In the genomic region with DNA sequence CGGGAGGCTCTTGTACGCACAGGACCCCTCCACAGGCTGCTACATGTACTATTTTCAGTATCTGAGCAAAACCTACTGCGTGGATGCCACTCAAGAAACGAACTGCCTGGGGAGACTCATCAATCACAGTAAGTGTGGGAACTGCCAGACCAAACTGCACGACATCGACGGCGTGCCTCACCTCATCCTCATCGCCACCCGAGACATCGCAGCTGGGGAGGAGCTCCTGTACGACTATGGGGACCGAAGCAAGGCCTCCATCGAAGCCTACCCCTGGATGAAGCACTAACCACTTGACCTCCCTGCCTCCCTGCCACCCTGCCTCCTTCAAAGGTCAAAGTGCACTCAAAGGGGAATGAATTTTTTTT, we compare ENCODE assay signal across 9 mouse cellular contexts. TPM values are rescaled to one million over a fixed set of nuclear protein-coding genes. Genes with fewer than 3 reads are reported as not detected.
A peak's percentile ranks its signal among the peaks of the same experiment; 100 is the strongest.
DNase-seq lines count a peak whose midpoint lies in the region; ATAC-seq and TF ChIP-seq lines count a peak whose summit lies in the region.
"Not testable (repeated sequence)": the region's sequence is repeated elsewhere in the genome, so short reads cannot be mapped to it uniquely, and the experiment has no call there.
"Had no signal": no experiment of that assay in that cellular context is flagged by ENCODE, and none has a peak within 500 bp of the region (broad histone marks: within the 10 kb centered on the region; RNA-seq: fewer than 3 reads in every experiment).

No protein-coding gene starts in this region.

- not testable (repeated sequence) for H3K27me3 ChIP-seq in cerebellum, adult 2 months (ENCODE audit: control insufficient read depth, insufficient read depth, low read length); heart, embryonic 15.5 days; intestine, embryonic 15.5 days (replicated peaks); lung, postnatal 0 days (replicated peaks; ENCODE audit: insufficient read depth, low read length); neural tube, embryonic 13.5 days
- peaks cover 13% of the 10 kb centered on the region; the same call in 1 of the 2 replicates for H3K27me3 ChIP-seq in forebrain, embryonic 12.5 days
- peaks cover 14% of the 10 kb centered on the region for H3K27me3 ChIP-seq in limb, embryonic 13.5 days

- not testable (repeated sequence) for H3K27ac ChIP-seq in cerebellum, adult 2 months (ENCODE audit: insufficient read depth, low read length); forebrain, embryonic 12.5 days; intestine, embryonic 15.5 days; limb, embryonic 13.5 days; lung, postnatal 0 days (ENCODE audit: low read length); neural tube, embryonic 13.5 days (replicated peaks)
- H3K27ac ChIP-seq in heart, embryonic 15.5 days = peak overlapping the region; percentile 90

- H3K4me3 ChIP-seq in cerebellum, adult 2 months (replicated peaks; ENCODE audit: insufficient read depth, low read depth, low read length) = peak overlapping the region; percentile 49
- H3K4me3 ChIP-seq in forebrain, embryonic 12.5 days (replicated peaks) = peak overlapping the region; percentile 38
- peak overlapping the region; percentile 44 for H3K4me3 ChIP-seq in heart, embryonic 15.5 days
- H3K4me3 ChIP-seq in intestine, embryonic 15.5 days (replicated peaks) = peak overlapping the region; percentile 40
- H3K4me3 ChIP-seq in limb, embryonic 13.5 days = peak overlapping the region; percentile 45
- not testable (repeated sequence) for H3K4me3 ChIP-seq in lung, postnatal 0 days (ENCODE audit: low read depth, low read length)
- H3K4me3 ChIP-seq in neural tube, embryonic 13.5 days = peak overlapping the region; percentile 41

- not testable (repeated sequence) for H3K4me1 ChIP-seq in cerebellum, adult 2 months (ENCODE audit: control insufficient read depth, insufficient read depth, low read length); forebrain, embryonic 12.5 days; lung, postnatal 0 days (ENCODE audit: insufficient read depth, low read depth, low read length)
- peaks cover 14% of the 10 kb centered on the region for H3K4me1 ChIP-seq in heart, embryonic 15.5 days (replicated peaks)
- H3K4me1 ChIP-seq in intestine, embryonic 15.5 days (replicated peaks) = 0 out of 2 replicates have a peak, but pooled peaks cover 10% of the 10 kb centered on the region
- H3K4me1 ChIP-seq in limb, embryonic 13.5 days = 0 out of 2 replicates have a peak, but pooled peaks cover 11% of the 10 kb centered on the region
- peaks cover 14% of the 10 kb centered on the region for H3K4me1 ChIP-seq in neural tube, embryonic 13.5 days (replicated peaks)

- DNase-seq in cerebellum, adult 2 months; lung, postnatal 0 days (ENCODE audit: low spot score): not testable (repeated sequence)
- peak; percentile 26 for DNase-seq in thymus, postnatal 4 days

- not testable (repeated sequence) for H3K36me3 ChIP-seq in forebrain, embryonic 12.5 days (replicated peaks); heart, embryonic 15.5 days; intestine, embryonic 15.5 days; limb, embryonic 13.5 days; lung, postnatal 0 days (ENCODE audit: insufficient read depth, low read length); neural tube, embryonic 13.5 days

- not testable (repeated sequence) for TF ChIP-seq CTCF in cerebellum, adult 2 months (IDR thresholded peaks at IDR 0.05; ENCODE audit: borderline replicate concordance, insufficient read depth, low read depth, low read length); lung, postnatal 0 days (IDR thresholded peaks at IDR 0.05)

- peak overlapping the region; percentile 63 for H3K4me2 ChIP-seq in forebrain, embryonic 12.5 days
- H3K4me2 ChIP-seq in heart, embryonic 15.5 days = peak overlapping the region; percentile 76
- H3K4me2 ChIP-seq in intestine, embryonic 15.5 days (replicated peaks) = peak overlapping the region; percentile 83
- H3K4me2 ChIP-seq in limb, embryonic 13.5 days (replicated peaks) = peak overlapping the region; percentile 74
- peak overlapping the region; percentile 74 for H3K4me2 ChIP-seq in lung, postnatal 0 days (replicated peaks; ENCODE audit: low read depth, low read length)
- peak overlapping the region; percentile 70 for H3K4me2 ChIP-seq in neural tube, embryonic 13.5 days

- peak overlapping the region; percentile 42; the same call in 1 of the 2 replicates for H3K9ac ChIP-seq in forebrain, embryonic 12.5 days
- peak overlapping the region; percentile 52 for H3K9ac ChIP-seq in heart, embryonic 15.5 days
- peak overlapping the region; percentile 50 for H3K9ac ChIP-seq in intestine, embryonic 15.5 days
- H3K9ac ChIP-seq in limb, embryonic 13.5 days = peak overlapping the region; percentile 55
- not testable (repeated sequence) for H3K9ac ChIP-seq in lung, postnatal 0 days (replicated peaks; ENCODE audit: low read depth)
- peak overlapping the region; percentile 62 for H3K9ac ChIP-seq in neural tube, embryonic 13.5 days

- H3K9me3 ChIP-seq in forebrain, embryonic 12.5 days; heart, embryonic 15.5 days (replicated peaks); intestine, embryonic 15.5 days; limb, embryonic 13.5 days; lung, postnatal 0 days (ENCODE audit: low read length); neural tube, embryonic 13.5 days: not testable (repeated sequence)

- not testable (repeated sequence) for TF ChIP-seq EP300 in lung, postnatal 0 days (IDR thresholded peaks at IDR 0.05)

- TF ChIP-seq POLR2A in cerebellum, adult 2 months (IDR thresholded peaks at IDR 0.05; ENCODE audit: borderline replicate concordance, insufficient read depth, low read length) = not testable (repeated sequence)

- ATAC-seq in forebrain, embryonic 12.5 days (ENCODE audit: low FRiP score); heart, embryonic 15.5 days (replicated peaks; ENCODE audit: insufficient number of reproducible peaks, insufficient read depth, low FRiP score, low read depth); intestine, embryonic 15.5 days; limb, embryonic 13.5 days (ENCODE audit: low FRiP score, low read depth); lung, postnatal 0 days: not testable (repeated sequence)
- peak; percentile 56; the same call in 1 of the 2 replicates for ATAC-seq in neural tube, embryonic 13.5 days (ENCODE audit: low read depth)

- WGBS in cerebellum, adult 2 months = 36% methylated on average over 14 of the region's 14 CpGs
- 69% methylated on average over 14 of the region's 14 CpGs for whole genome bisulfite sequencing in forebrain, embryonic 12.5 days
- 39% methylated on average over 14 of the region's 14 CpGs for WGBS in heart, embryonic 15.5 days
- WGBS in intestine, embryonic 15.5 days = 44% methylated on average over 14 of the region's 14 CpGs
- 36% methylated on average over 14 of the region's 14 CpGs for WGBS in limb, embryonic 13.5 days
- WGBS in lung, postnatal 0 days = 29% methylated on average over 14 of the region's 14 CpGs
- 21% methylated on average over 14 of the region's 14 CpGs for WGBS in neural tube, embryonic 13.5 days

RNA-seq across cellular contexts. Expression of a gene that starts 21.9 kb away (rescaled TPM):
- polyA plus RNA-seq in cerebellum, adult 2 months (2012; rRNA removed) = 0.34 and 0.41 TPM in 2 replicates
- polyA plus RNA-seq in forebrain, embryonic 12.5 days (2016; fragmentation: Nextera tagmentation; extraction: Ambion mirVana) = 0.59 and 0.77 TPM in 2 replicates
- polyA plus RNA-seq in heart, embryonic 15.5 days (2015; fragmentation: Nextera tagmentation; extraction: Ambion mirVana) = 0.53 and 0.61 TPM in 2 replicates
- 0.18 and 0.21 TPM in 2 replicates for polyA plus RNA-seq in intestine, embryonic 15.5 days (2015; fragmentation: Nextera tagmentation; extraction: Ambion mirVana)
- polyA plus RNA-seq in limb, embryonic 13.5 days (2015; fragmentation: Nextera tagmentation; extraction: Ambion mirVana) = 0.19 and 0.47 TPM in 2 replicates
- 0.14 and 0.25 TPM in 2 replicates for polyA plus RNA-seq in lung, postnatal 0 days (2015; fragmentation: Nextera tagmentation; extraction: Ambion mirVana)
- polyA plus RNA-seq in neural tube, embryonic 13.5 days (2015; fragmentation: Nextera tagmentation; extraction: Ambion mirVana) = 0.46 and 0.56 TPM in 2 replicates
- polyA plus RNA-seq: adrenal gland, adult 2 months had no signal

RNA-seq across cellular contexts. Expression of a gene that starts 24.7 kb away (rescaled TPM):
- polyA plus RNA-seq in cerebellum, adult 2 months (2012; rRNA removed) = 67.3 and 71.6 TPM in 2 replicates
- 140 and 142 TPM in 2 replicates for polyA plus RNA-seq in forebrain, embryonic 12.5 days (2016; fragmentation: Nextera tagmentation; extraction: Ambion mirVana)
- 81.1 and 87.5 TPM in 2 replicates for polyA plus RNA-seq in heart, embryonic 15.5 days (2015; fragmentation: Nextera tagmentation; extraction: Ambion mirVana)
- 83.4 and 84.7 TPM in 2 replicates for polyA plus RNA-seq in intestine, embryonic 15.5 days (2015; fragmentation: Nextera tagmentation; extraction: Ambion mirVana)
- polyA plus RNA-seq in limb, embryonic 13.5 days (2015; fragmentation: Nextera tagmentation; extraction: Ambion mirVana) = 128 and 137 TPM in 2 replicates
- 54.9 and 59.9 TPM in 2 replicates for polyA plus RNA-seq in lung, postnatal 0 days (2015; fragmentation: Nextera tagmentation; extraction: Ambion mirVana)
- polyA plus RNA-seq in neural tube, embryonic 13.5 days (2015; fragmentation: Nextera tagmentation; extraction: Ambion mirVana) = 148 and 149 TPM in 2 replicates

RNA-seq across cellular contexts. Expression of a gene that starts 44.3 kb away (rescaled TPM):
- polyA plus RNA-seq in cerebellum, adult 2 months (2012; rRNA removed) = 1.2 and 1.6 TPM in 2 replicates
- 0.15 and 0.73 TPM in 2 replicates for polyA plus RNA-seq in forebrain, embryonic 12.5 days (2016; fragmentation: Nextera tagmentation; extraction: Ambion mirVana)
- 2.0 and 2.8 TPM in 2 replicates for polyA plus RNA-seq in heart, embryonic 15.5 days (2015; fragmentation: Nextera tagmentation; extraction: Ambion mirVana)
- polyA plus RNA-seq in intestine, embryonic 15.5 days (2015; fragmentation: Nextera tagmentation; extraction: Ambion mirVana) = 1.3 and 1.7 TPM in 2 replicates
- polyA plus RNA-seq in limb, embryonic 13.5 days (2015; fragmentation: Nextera tagmentation; extraction: Ambion mirVana) = 0.31 and 0.37 TPM in 2 replicates
- polyA plus RNA-seq in lung, postnatal 0 days (2015; fragmentation: Nextera tagmentation; extraction: Ambion mirVana) = 1.2 and 1.6 TPM in 2 replicates
- polyA plus RNA-seq in neural tube, embryonic 13.5 days (2015; fragmentation: Nextera tagmentation; extraction: Ambion mirVana) = 0.48 and 0.75 TPM in 2 replicates

RNA-seq across cellular contexts. Expression of a gene that starts 45.2 kb away (rescaled TPM):
- polyA plus RNA-seq in cerebellum, adult 2 months (2012; rRNA removed) = 19.7 and 19.9 TPM in 2 replicates
- polyA plus RNA-seq in forebrain, embryonic 12.5 days (2016; fragmentation: Nextera tagmentation; extraction: Ambion mirVana) = 30.5 and 37.0 TPM in 2 replicates
- polyA plus RNA-seq in heart, embryonic 15.5 days (2015; fragmentation: Nextera tagmentation; extraction: Ambion mirVana) = 31.9 and 38.1 TPM in 2 replicates
- polyA plus RNA-seq in intestine, embryonic 15.5 days (2015; fragmentation: Nextera tagmentation; extraction: Ambion mirVana) = 25.6 and 26.6 TPM in 2 replicates
- 28.4 and 30.8 TPM in 2 replicates for polyA plus RNA-seq in limb, embryonic 13.5 days (2015; fragmentation: Nextera tagmentation; extraction: Ambion mirVana)
- 16.7 and 17.6 TPM in 2 replicates for polyA plus RNA-seq in lung, postnatal 0 days (2015; fragmentation: Nextera tagmentation; extraction: Ambion mirVana)
- 39.6 and 39.9 TPM in 2 replicates for polyA plus RNA-seq in neural tube, embryonic 13.5 days (2015; fragmentation: Nextera tagmentation; extraction: Ambion mirVana)
